Mouse (Mus musculus): ENCODE measurements around the gene Rnf220. TPM values are rescaled to one million over a fixed set of nuclear protein-coding genes. Genes with fewer than 3 reads are reported as not detected.

Gene Rnf220
- polyA plus RNA-seq, 1 experiment from 2014 or later, result 140 TPM

GRCm38 (mm10) chr4:117485045-117485780, 11.6 kb downstream of the Rnf220 start:
- ATAC-seq (replicated peaks), result no peak; the same call in 1 of the 2 replicates
- Histone ChIP-seq H3K4me2 (peak overlapping the region; percentile 91), H3K36me3 (replicated peaks) (no peaks in the 10 kb centered on the region), H3K4me1 (peaks cover 24% of the 10 kb centered on the region), H3K9me3 (no peaks in the 10 kb centered on the region), H3K4me3 (peak overlapping the region; percentile 44), H3K27me3 (replicated peaks) (peaks cover 69% of the 10 kb centered on the region), H3K9ac (peak overlapping the region; percentile 38; the same call in 1 of the 2 replicates), H3K27ac (peak overlapping the region; percentile 72)
- WGBS, result 35% methylated on average over 13 of the region's 13 CpGs

GRCm38 (mm10) chr4:117484256-117485044, 12.4 kb downstream of the Rnf220 start:
- Histone ChIP-seq H3K4me1 (peaks cover 24% of the 10 kb centered on the region), H3K4me3 (peak overlapping the region; percentile 44), H3K9ac (peak overlapping the region; percentile 38), H3K4me2 (peak overlapping the region; percentile 91), H3K27ac (peak overlapping the region; percentile 72), H3K36me3 (replicated peaks) (no peaks in the 10 kb centered on the region), H3K9me3 (no peaks in the 10 kb centered on the region), H3K27me3 (replicated peaks) (peaks cover 66% of the 10 kb centered on the region)
- under 1% methylated on average over 69 of the region's 69 CpGs for WGBS
- peak; percentile 93 for ATAC-seq (replicated peaks)

GRCm38 (mm10) chr4:117483931-117484255, 13.0 kb downstream of the Rnf220 start:
- peak overlapping the region; percentile 91 for H3K4me2 ChIP-seq
- peak overlapping the region; percentile 38 for H3K9ac ChIP-seq
- no peaks in the 10 kb centered on the region for H3K36me3 ChIP-seq (replicated peaks)
- 1% methylated on average over 15 of the region's 15 CpGs for WGBS
- H3K9me3 ChIP-seq, result no peaks in the 10 kb centered on the region
- no peak for ATAC-seq (replicated peaks)
- peak overlapping the region; percentile 72; the same call in 1 of the 2 replicates for H3K27ac ChIP-seq
- H3K4me1 ChIP-seq, result peaks cover 24% of the 10 kb centered on the region
- H3K4me3 ChIP-seq, result peak overlapping the region; percentile 44
- peaks cover 65% of the 10 kb centered on the region for H3K27me3 ChIP-seq (replicated peaks)

- no peaks in the 10 kb centered on the region for H3K9me3 ChIP-seq
- ATAC-seq (replicated peaks), result no peak
- H3K9ac ChIP-seq, result no peak overlapping the region
- no peak overlapping the region for H3K4me2 ChIP-seq
- no peak overlapping the region for H3K4me3 ChIP-seq
- WGBS, result 81% methylated on average over 5 of the region's 5 CpGs
- no peak overlapping the region for H3K27ac ChIP-seq
- peaks cover 55% of the 10 kb centered on the region for H3K27me3 ChIP-seq (replicated peaks)
- H3K36me3 ChIP-seq (replicated peaks), result no peaks in the 10 kb centered on the region
- H3K4me1 ChIP-seq, result peaks cover 28% of the 10 kb centered on the region
Measured at GRCm38 (mm10) chr4:117482103-117482502, 14.7 kb downstream of the Rnf220 start.

- no peak overlapping the region for H3K9ac ChIP-seq
- WGBS, result 26% methylated on average over 11 of the region's 11 CpGs
- ATAC-seq (replicated peaks), result no peak
- no peaks in the 10 kb centered on the region for H3K36me3 ChIP-seq (replicated peaks)
- H3K27ac ChIP-seq, result no peak overlapping the region
- peaks cover 50% of the 10 kb centered on the region for H3K27me3 ChIP-seq (replicated peaks)
- no peak overlapping the region for H3K4me2 ChIP-seq
- H3K4me3 ChIP-seq, result no peak overlapping the region
- peaks cover 28% of the 10 kb centered on the region for H3K4me1 ChIP-seq
- no peaks in the 10 kb centered on the region for H3K9me3 ChIP-seq
Measured at GRCm38 (mm10) chr4:117480611-117481445, 16.0 kb downstream of the Rnf220 start.

GRCm38 (mm10) chr4:117479951-117480350, 16.9 kb downstream of the Rnf220 start:
- Histone ChIP-seq H3K4me1 (peaks cover 24% of the 10 kb centered on the region), H3K9me3 (no peaks in the 10 kb centered on the region), H3K4me2 (no peak overlapping the region), H3K4me3 (no peak overlapping the region), H3K27ac (no peak overlapping the region), H3K27me3 (replicated peaks) (peaks cover 46% of the 10 kb centered on the region), H3K9ac (no peak overlapping the region), H3K36me3 (replicated peaks) (no peaks in the 10 kb centered on the region)
- ATAC-seq (replicated peaks), result no peak
- 55% methylated on average over 6 of the region's 6 CpGs for WGBS

GRCm38 (mm10) chr4:117478101-117478673, 18.7 kb downstream of the Rnf220 start:
- H3K27me3 ChIP-seq (replicated peaks), result peaks cover 42% of the 10 kb centered on the region
- H3K9me3 ChIP-seq, result no peaks in the 10 kb centered on the region
- peaks cover 12% of the 10 kb centered on the region for H3K4me1 ChIP-seq
- no peak overlapping the region for H3K4me3 ChIP-seq
- H3K4me2 ChIP-seq, result no peak overlapping the region
- H3K27ac ChIP-seq, result no peak overlapping the region
- H3K36me3 ChIP-seq (replicated peaks), result no peaks in the 10 kb centered on the region
- WGBS, result 76% methylated on average over 15 of the region's 15 CpGs
- H3K9ac ChIP-seq, result no peak overlapping the region
- ATAC-seq (replicated peaks), result no peak

- ATAC-seq (replicated peaks), result no peak
- Histone ChIP-seq H3K4me2 (no peak overlapping the region), H3K27me3 (replicated peaks) (peaks cover 39% of the 10 kb centered on the region), H3K4me3 (no peak overlapping the region), H3K4me1 (peaks cover 12% of the 10 kb centered on the region), H3K9ac (no peak overlapping the region), H3K9me3 (no peaks in the 10 kb centered on the region), H3K27ac (no peak overlapping the region), H3K36me3 (replicated peaks) (no peaks in the 10 kb centered on the region)
- WGBS, result 55% methylated on average over 5 of the region's 5 CpGs
Measured at GRCm38 (mm10) chr4:117477401-117477800, 19.5 kb downstream of the Rnf220 start.

- 80% methylated on average over 4 of the region's 4 CpGs for WGBS
Measured at GRCm38 (mm10) chr4:117476777-117477176, 20.1 kb downstream of the Rnf220 start.

GRCm38 (mm10) chr4:117476355-117476754, 20.5 kb downstream of the Rnf220 start:
- Histone ChIP-seq H3K4me3 (no peak overlapping the region), H3K27me3 (replicated peaks) (peaks cover 31% of the 10 kb centered on the region; the same call in 1 of the 2 replicates), H3K27ac (no peak overlapping the region), H3K36me3 (replicated peaks) (no peaks in the 10 kb centered on the region), H3K4me1 (peaks cover 12% of the 10 kb centered on the region), H3K4me2 (no peak overlapping the region), H3K9ac (no peak overlapping the region), H3K9me3 (no peaks in the 10 kb centered on the region)
- no peak for ATAC-seq (replicated peaks)

More at GRCm38 (mm10) chr4:117476777-117477176, 20.1 kb downstream of the Rnf220 start:
- Histone ChIP-seq H3K9ac (no peak overlapping the region), H3K27ac (no peak overlapping the region), H3K4me3 (no peak overlapping the region), H3K4me2 (no peak overlapping the region), H3K27me3 (replicated peaks) (peaks cover 35% of the 10 kb centered on the region; the same call in 1 of the 2 replicates), H3K36me3 (replicated peaks) (no peaks in the 10 kb centered on the region), H3K4me1 (peaks cover 12% of the 10 kb centered on the region), H3K9me3 (no peaks in the 10 kb centered on the region)
- no peak for ATAC-seq (replicated peaks)

GRCm38 (mm10) chr4:117473985-117474354, 22.9 kb downstream of the Rnf220 start:
- H3K27ac ChIP-seq, result no peak overlapping the region
- no peak overlapping the region for H3K4me2 ChIP-seq
- ATAC-seq (replicated peaks), result no peak
- no peak overlapping the region for H3K4me3 ChIP-seq
- peaks cover 16% of the 10 kb centered on the region; the same call in 1 of the 2 replicates for H3K27me3 ChIP-seq (replicated peaks)
- H3K4me1 ChIP-seq, result peaks cover 3% of the 10 kb centered on the region; the same call in 1 of the 2 replicates
- no peaks in the 10 kb centered on the region for H3K36me3 ChIP-seq (replicated peaks)
- H3K9me3 ChIP-seq, result no peaks in the 10 kb centered on the region
- H3K9ac ChIP-seq, result no peak overlapping the region
